In the genomic region with DNA sequence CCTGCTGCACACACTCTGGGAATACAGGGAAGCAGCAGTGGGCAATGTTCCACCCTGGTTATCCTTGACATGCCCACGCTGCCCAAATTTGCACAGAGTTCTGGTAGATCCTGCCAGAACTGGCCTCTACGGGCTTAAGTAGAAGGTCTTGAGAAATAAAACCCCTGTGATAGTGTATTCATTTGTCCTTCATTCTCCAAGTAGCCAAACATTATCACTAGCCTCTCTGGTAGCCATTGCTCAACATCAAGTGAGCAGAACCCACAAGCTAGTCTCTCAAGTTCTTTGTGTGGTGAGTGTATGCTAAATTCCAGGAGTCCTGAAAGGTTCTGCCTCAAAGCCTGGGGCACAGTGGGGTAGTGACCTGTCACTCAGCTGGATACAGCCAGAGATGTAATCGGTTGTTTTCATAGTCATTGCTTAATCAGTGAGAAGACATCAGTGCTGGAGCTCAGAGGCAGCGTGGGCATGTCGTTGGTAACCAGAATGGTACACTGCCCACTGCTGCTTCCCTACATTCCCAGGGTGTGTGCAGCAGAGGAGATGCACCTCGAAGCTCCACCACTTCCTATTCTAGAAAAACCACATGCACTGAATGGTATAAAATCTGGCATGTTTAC, we compare ENCODE assay signal across 13 mouse cellular contexts.
DNase-seq lines count a peak whose midpoint lies in the region.
"Had no signal": no experiment of that assay in that cellular context is flagged by ENCODE, and none has a peak within 500 bp of the region (broad histone marks: within the 10 kb centered on the region; RNA-seq: fewer than 3 reads in every experiment).

No protein-coding gene starts in this region.

- DNase-seq in heart, adult 11 months = peak; percentile 62
- DNase-seq in heart, postnatal 36 days = no peak
- peak; percentile 40 to 56 for DNase-seq in right cerebral cortex, adult 2 months (ENCODE audit: low spot score in 2 of 2)
- DNase-seq in right cerebral cortex, postnatal 14 days = no peak
- peak; percentile 49 for DNase-seq in brain, adult 2 months (ENCODE audit: low read depth, low spot score)
- no peak for DNase-seq in thymus, adult 18-20 months
- DNase-seq in testis, postnatal 10 days (ENCODE audit: low spot score) = no peak
- DNase-seq: cerebellum, postnatal 36 days; gastrocnemius, postnatal 14 days; kidney, adult 2 months; kidney, postnatal 14 days; lung, embryonic 14.5 days; lung, postnatal 4 days had no signal

- intact Hi-C loops in heart, postnatal 36 days (cut with DNase I) = no loop called here

Comparison
In these comparisons a context has a peak if more than half of its experiments do, and no peak if none do; other contexts are left out.
1. DNase-seq: peak in heart, adult 11 months (single experiment), right cerebral cortex, adult 2 months (2 of 2) and brain, adult 2 months (single experiment); none in heart, postnatal 36 days (0 of 2), right cerebral cortex, postnatal 14 days (single experiment), thymus, adult 18-20 months (0 of 2) and testis, postnatal 10 days (single experiment).